Comparison of ENCODE assay signal across 9 mouse cellular contexts in genomic region chr4:98104911-98105702, GRCm38 (mm10).
DNase-seq lines count a peak whose midpoint lies in the region; ATAC-seq and TF ChIP-seq lines count a peak whose summit lies in the region.
"Had no signal": no experiment of that assay in that cellular context is flagged by ENCODE, and none has a peak within 500 bp of the region (broad histone marks: within the 10 kb centered on the region; RNA-seq: fewer than 3 reads in every experiment).

No protein-coding gene starts in this region.

- no peak for ATAC-seq in heart, embryonic 13.5 days (ENCODE audit: extremely low read depth, insufficient number of reproducible peaks, low FRiP score, low TSS enrichment)
- no peak for ATAC-seq in midbrain, embryonic 12.5 days (ENCODE audit: low FRiP score, low read depth)
- ATAC-seq in midbrain, embryonic 13.5 days: no peak
- no peak for ATAC-seq in stomach, postnatal 0 days (ENCODE audit: low FRiP score, low TSS enrichment)

- DNase-seq in cerebellum, adult 9-10 months: peak; percentile 32
- no peak for DNase-seq in cerebellum, adult 11-12 months
- no peak for DNase-seq in heart, postnatal 4 days
- no peak for DNase-seq in stomach, postnatal 0 days (ENCODE audit: low spot score)
- DNase-seq in urinary bladder, postnatal 25 days (ENCODE audit: low spot score): no peak
- DNase-seq: liver, embryonic 13.5 days had no signal

- H3K9ac ChIP-seq in heart, embryonic 13.5 days: no peak overlapping the region
- H3K9ac ChIP-seq in midbrain, embryonic 12.5 days (replicated peaks): no peak overlapping the region
- no peak overlapping the region for H3K9ac ChIP-seq in midbrain, embryonic 13.5 days (replicated peaks)
- H3K9ac ChIP-seq in stomach, postnatal 0 days (ENCODE audit: low read length): no peak overlapping the region
- H3K9ac ChIP-seq: liver, embryonic 13.5 days had no signal

- no peak overlapping the region for H3K4me2 ChIP-seq in heart, embryonic 13.5 days
- no peak overlapping the region for H3K4me2 ChIP-seq in midbrain, embryonic 12.5 days (replicated peaks)
- no peak overlapping the region for H3K4me2 ChIP-seq in midbrain, embryonic 13.5 days (replicated peaks)
- no peak overlapping the region for H3K4me2 ChIP-seq in stomach, postnatal 0 days (replicated peaks; ENCODE audit: low read depth)
- H3K4me2 ChIP-seq: liver, embryonic 13.5 days had no signal

- WGBS in heart, embryonic 13.5 days: 44% methylated on average over 9 of the region's 9 CpGs
- WGBS in midbrain, embryonic 12.5 days: 78% methylated on average over 8 of the region's 9 CpGs
- 77% methylated on average over 9 of the region's 9 CpGs for WGBS in midbrain, embryonic 13.5 days
- WGBS in stomach, postnatal 0 days: 61% methylated on average over 9 of the region's 9 CpGs

- H3K9me3 ChIP-seq in heart, embryonic 13.5 days: no peaks in the 10 kb centered on the region
- H3K9me3 ChIP-seq in midbrain, embryonic 12.5 days: no peaks in the 10 kb centered on the region
- no peaks in the 10 kb centered on the region for H3K9me3 ChIP-seq in midbrain, embryonic 13.5 days
- no peaks in the 10 kb centered on the region for H3K9me3 ChIP-seq in stomach, postnatal 0 days (ENCODE audit: control insufficient read depth, low read length)
- H3K9me3 ChIP-seq: liver, embryonic 13.5 days had no signal

- peaks cover 78% of the 10 kb centered on the region for H3K4me1 ChIP-seq in heart, embryonic 13.5 days
- H3K4me1 ChIP-seq in midbrain, embryonic 12.5 days: peaks cover 89% of the 10 kb centered on the region
- H3K4me1 ChIP-seq in midbrain, embryonic 13.5 days (replicated peaks): peaks cover 90% of the 10 kb centered on the region
- H3K4me1 ChIP-seq in stomach, postnatal 0 days (replicated peaks; ENCODE audit: control insufficient read depth, insufficient read depth): peaks cover 3% of the 10 kb centered on the region; the same call in 1 of the 2 replicates

- H3K4me3 ChIP-seq in heart, embryonic 13.5 days: no peak overlapping the region
- no peak overlapping the region for H3K4me3 ChIP-seq in midbrain, embryonic 12.5 days
- no peak overlapping the region for H3K4me3 ChIP-seq in midbrain, embryonic 13.5 days (replicated peaks)
- H3K4me3 ChIP-seq in stomach, postnatal 0 days (ENCODE audit: low read depth, low read length): no peak overlapping the region
- H3K4me3 ChIP-seq: liver, embryonic 13.5 days had no signal

- peaks cover 3% of the 10 kb centered on the region; the same call in 1 of the 2 replicates for H3K36me3 ChIP-seq in heart, embryonic 13.5 days
- no peaks in the 10 kb centered on the region for H3K36me3 ChIP-seq in midbrain, embryonic 12.5 days
- H3K36me3 ChIP-seq in midbrain, embryonic 13.5 days: no peaks in the 10 kb centered on the region
- no peaks in the 10 kb centered on the region for H3K36me3 ChIP-seq in stomach, postnatal 0 days (ENCODE audit: control insufficient read depth, insufficient read depth, low read length)
- H3K36me3 ChIP-seq: liver, embryonic 13.5 days had no signal

- H3K27me3 ChIP-seq in heart, embryonic 13.5 days (replicated peaks): no peaks in the 10 kb centered on the region
- H3K27me3 ChIP-seq in midbrain, embryonic 12.5 days: peaks cover 40% of the 10 kb centered on the region
- peaks cover 5% of the 10 kb centered on the region; the same call in 1 of the 2 replicates for H3K27me3 ChIP-seq in midbrain, embryonic 13.5 days
- no peaks in the 10 kb centered on the region for H3K27me3 ChIP-seq in stomach, postnatal 0 days (ENCODE audit: control insufficient read depth, insufficient read depth, low read length)

- TF ChIP-seq EP300 in stomach, postnatal 0 days (optimal IDR thresholded peaks at IDR 0.05): no peak

- TF ChIP-seq CTCF in stomach, postnatal 0 days (IDR thresholded peaks at IDR 0.05; ENCODE audit: low read depth): no peak

- peak overlapping the region; percentile 73 for H3K27ac ChIP-seq in heart, embryonic 13.5 days (replicated peaks)
- H3K27ac ChIP-seq in midbrain, embryonic 12.5 days (replicated peaks): peak overlapping the region; percentile 92; the same call in 1 of the 2 replicates
- no peak overlapping the region for H3K27ac ChIP-seq in midbrain, embryonic 13.5 days
- peak overlapping the region; percentile 41; the same call in 1 of the 2 replicates for H3K27ac ChIP-seq in stomach, postnatal 0 days (replicated peaks)
- H3K27ac ChIP-seq: liver, embryonic 13.5 days had no signal
